Mouse (Mus musculus) heart, postnatal 10 days (tissue): ENCODE measurements around the gene Negr1. TPM values are rescaled to one million over a fixed set of nuclear protein-coding genes. Genes with fewer than 3 reads are reported as not detected.
"Not testable (repeated sequence)": the region's sequence is repeated elsewhere in the genome, so short reads cannot be mapped to it uniquely, and the experiment has no call there.

Experiments used
- DNase-seq, 2 experiments: peaks; one replicate each; pipeline ENCODE4 v3.0.0; 2021
- intact Hi-C: fragments of 180-260 bp; cut with DNase I; formaldehyde crosslinking; loops from one replicate; pipeline ENCODE4 v1.15.1; 2025
- total RNA-seq, 2 experiments: library from RNA; stranded (reverse); gene quantifications; 2 replicates each; pipeline ENCODE4 v1.2.3; 2021

The Negr1 gene
- total RNA-seq, 2 experiments from 2014 or later, result 1.9 to 3.3 TPM

GRCm38 (mm10) chr3:156980042-156980716, 418.6 kb downstream of the Negr1 start:
- intact Hi-C loops, result no loop called here
- DNase-seq, result no peak

- DNase-seq, result peak; percentile 25 to 55
- intact Hi-C loops, result no loop called here
Observed at GRCm38 (mm10) chr3:156982102-156982501, 420.5 kb downstream of the Negr1 start.

DNA sequence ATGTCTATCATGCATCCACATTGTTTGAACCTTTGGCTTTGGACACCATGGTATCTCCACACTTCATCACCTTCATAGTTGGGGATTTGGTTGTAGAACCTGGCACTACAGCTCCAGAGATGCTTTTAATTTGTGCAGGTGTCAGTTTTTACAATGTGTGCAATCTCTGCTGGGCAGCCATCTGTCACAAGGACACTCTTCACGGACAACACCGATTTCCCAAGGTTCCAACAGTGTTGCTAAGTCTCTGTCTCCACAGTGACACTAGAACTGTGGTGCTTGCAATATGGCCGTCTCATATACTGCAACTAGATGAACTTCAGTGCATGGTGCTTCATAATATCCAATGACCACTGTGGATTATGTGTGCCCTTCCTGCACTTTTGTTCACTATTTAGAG, 425.5 kb downstream of the Negr1 start:
- DNase-seq, result no peak
- intact Hi-C loops, result no loop called here

GRCm38 (mm10) chr3:156992171-156992570, 430.6 kb downstream of the Negr1 start:
- intact Hi-C loops, result no loop called here
- no peak for DNase-seq

GRCm38 (mm10) chr3:156992811-156993210, 431.2 kb downstream of the Negr1 start:
- intact Hi-C loops, result no loop called here
- peak in 1 of 2 experiments; percentile 2 for DNase-seq

- no peak for DNase-seq
- intact Hi-C loops, result no loop called here
Observed at GRCm38 (mm10) chr3:156999177-156999808, 437.7 kb downstream of the Negr1 start.

DNA sequence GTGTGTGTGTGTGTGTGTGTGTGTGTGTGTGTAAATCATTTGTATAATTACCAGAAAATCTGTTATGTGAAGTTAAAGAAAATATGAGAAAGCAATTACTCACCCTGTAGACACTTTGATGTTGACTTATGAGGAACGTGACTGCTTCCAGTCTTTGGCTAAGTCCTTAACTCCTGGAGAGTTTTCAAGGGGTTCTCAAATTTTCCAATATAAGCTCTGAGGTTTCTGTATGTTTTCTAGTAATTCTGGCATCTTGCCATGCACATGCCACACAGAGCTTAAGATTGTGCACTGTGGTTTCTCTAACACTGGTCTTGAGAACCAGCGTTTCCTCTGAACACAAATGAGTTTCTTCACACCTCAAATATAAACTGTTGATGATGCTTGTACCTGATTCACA, 460.0 kb downstream of the Negr1 start:
- intact Hi-C loops, result no loop called here
- DNase-seq, result no peak

GRCm38 (mm10) chr3:157024580-157024979, 463.0 kb downstream of the Negr1 start:
- no peak for DNase-seq
- intact Hi-C loops, result no loop called here

GRCm38 (mm10) chr3:157031513-157032142, 470.0 kb downstream of the Negr1 start:
- no peak for DNase-seq
- intact Hi-C loops, result no loop called here

GRCm38 (mm10) chr3:157036016-157036415, 474.4 kb downstream of the Negr1 start:
- intact Hi-C loops, result no loop called here
- no peak for DNase-seq

DNA sequence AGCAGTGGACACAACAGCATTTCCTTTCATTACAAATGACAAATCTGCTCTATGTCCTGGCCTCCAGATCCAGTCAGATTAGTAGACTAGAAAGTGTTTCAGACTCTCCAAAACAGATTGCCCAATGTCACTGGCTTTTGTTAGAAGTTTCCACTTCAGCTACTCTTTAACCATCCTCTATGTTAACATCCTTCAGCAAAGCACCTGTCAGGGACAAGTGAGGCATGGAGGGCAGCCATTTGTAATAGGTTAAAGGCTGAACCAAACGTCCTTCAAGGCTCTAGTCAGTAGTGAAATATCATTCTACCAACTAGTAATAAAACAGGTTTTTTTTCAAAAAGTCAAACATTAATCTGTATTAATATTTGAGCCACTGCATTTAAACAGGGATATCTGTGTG, 475.0 kb downstream of the Negr1 start:
- intact Hi-C loops, result no loop called here

DNA sequence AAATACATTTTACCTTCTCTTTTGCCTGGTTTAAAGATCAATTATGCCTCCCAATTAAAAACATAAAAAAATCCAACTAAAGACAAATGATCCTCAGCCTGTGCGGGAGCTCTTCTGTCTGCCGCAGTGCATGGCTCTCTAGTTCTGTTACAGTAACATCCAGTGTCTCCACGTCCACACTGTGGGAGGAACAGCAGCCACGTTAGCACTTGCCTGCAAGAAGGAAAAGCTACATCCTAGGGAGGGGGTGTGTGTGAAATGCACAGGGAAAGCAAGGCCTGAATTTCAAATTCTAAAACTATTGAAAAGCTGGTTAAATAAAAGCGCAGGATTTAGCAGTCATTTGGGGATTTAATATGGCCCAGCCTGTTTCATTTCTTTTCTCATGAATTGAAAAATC, 479.0 kb downstream of the Negr1 start:
- intact Hi-C loops, result no loop called here
- no peak for DNase-seq

More for the DNA sequence above, 475.0 kb downstream of the Negr1 start:
- DNase-seq, result no peak

DNA sequence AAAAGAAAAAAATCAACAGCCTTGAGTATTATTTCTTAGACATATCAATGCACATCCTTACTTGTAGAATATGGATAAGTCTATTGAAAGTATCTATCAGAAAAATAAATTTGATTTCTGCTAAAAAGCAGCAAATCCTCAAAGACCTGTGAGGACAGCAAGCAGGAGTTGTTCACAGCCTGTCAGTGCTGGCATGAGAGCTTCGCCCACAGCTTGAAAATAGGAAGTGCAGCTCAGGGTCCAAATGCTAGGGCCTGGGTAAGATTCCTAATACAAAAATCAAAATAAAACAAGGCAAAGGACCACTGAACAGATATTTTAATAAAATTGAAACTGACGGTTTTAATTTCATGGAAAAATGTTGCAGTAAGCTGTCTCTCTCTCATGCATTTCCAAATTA, 483.0 kb downstream of the Negr1 start:
- intact Hi-C loops, result no loop called here
- no peak for DNase-seq

- intact Hi-C loops, DNase-seq: not testable (repeated sequence)
Observed at GRCm38 (mm10) chr3:157064438-157064837, 502.8 kb downstream of the Negr1 start.

DNA sequence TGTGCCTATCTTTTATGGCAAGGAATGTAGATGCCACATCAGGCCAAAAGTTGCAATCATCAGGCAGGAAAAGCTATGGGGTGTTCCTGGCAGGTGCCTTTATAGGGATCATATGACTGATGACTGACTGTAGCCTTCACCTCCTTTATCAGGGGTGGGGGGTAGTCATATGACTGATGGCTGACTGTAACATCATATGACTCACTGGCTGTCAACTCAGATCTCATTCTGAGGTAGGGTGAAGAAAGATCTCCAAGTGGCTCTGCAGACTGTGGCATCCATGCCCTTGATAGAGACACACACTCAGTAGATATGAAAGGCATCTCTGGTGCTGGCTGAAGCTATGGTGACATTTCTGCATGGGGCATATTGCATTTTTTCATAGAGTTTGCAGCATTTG, 504.7 kb downstream of the Negr1 start:
- intact Hi-C loops, result no loop called here
- DNase-seq, result no peak

- intact Hi-C loops, result no loop called here
- no peak for DNase-seq
Observed at GRCm38 (mm10) chr3:157079250-157079965, 517.8 kb downstream of the Negr1 start.

GRCm38 (mm10) chr3:157079966-157080306, 518.3 kb downstream of the Negr1 start:
- no peak for DNase-seq
- intact Hi-C loops, result no loop called here

DNA sequence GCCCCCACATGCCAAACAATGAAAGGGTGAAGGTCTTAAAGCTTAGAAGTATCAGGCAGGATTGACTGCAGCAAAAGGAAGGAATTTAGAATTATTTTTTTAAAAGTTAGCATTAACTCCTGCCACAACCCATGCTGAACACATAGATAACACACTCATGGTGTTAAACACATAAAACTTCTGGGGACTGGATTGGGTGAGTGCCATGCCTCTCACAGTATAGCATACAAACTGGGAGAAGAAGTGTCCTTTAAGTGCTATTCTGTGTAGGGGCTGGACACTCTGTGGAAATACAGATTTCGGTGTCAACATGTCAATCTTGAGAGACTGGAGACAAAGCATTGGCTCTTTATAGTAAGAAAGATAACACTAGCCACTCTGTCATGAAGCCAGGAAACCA, 519.0 kb downstream of the Negr1 start:
- DNase-seq, result no peak
- intact Hi-C loops, result no loop called here

DNA sequence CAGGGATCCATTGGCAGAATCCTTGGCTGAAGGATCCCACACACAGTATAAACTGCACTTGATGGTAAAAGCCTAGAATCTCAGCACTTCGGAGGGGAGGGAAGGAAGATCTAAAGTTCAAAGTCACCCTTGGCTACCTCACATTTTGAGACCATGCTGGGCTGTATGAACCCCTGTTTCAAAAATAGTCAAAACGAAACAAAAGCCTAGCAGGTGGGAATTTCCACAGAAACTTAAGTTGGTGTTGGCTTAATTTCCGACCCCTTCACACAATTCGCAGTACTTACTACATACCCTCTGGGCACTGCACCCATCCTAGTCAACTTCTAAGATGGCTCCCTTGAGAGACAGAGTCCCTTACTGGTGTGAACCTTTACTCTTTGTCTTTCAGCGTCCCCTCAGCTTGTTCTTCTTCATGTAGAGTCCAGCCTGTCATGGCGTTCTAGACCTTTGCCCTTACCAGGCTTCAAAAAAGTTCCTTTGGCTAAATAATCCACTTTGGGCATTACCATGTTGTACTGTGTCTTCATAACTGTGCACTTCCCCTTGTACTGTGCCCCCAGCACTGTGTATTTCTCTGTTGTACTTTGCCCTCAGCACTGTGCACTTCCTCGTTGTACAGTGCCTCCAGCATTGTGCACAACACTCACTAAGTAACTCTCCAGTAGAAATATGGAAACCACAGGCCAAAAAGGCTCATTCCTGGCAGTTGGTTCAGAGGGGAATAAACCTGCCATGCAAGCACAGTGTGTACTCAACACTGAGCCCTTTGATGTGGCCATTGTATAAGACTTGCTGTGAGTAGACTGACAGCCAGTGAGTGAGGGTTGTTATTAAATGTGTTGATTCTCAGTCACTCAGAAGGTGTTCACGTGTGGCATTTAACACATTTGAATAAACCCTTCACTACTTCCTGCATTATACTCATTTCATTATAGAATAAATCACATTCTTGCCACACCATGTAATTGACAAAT, 521.5 kb downstream of the Negr1 start:
- no peak for DNase-seq
- intact Hi-C loops, result no loop called here

DNA sequence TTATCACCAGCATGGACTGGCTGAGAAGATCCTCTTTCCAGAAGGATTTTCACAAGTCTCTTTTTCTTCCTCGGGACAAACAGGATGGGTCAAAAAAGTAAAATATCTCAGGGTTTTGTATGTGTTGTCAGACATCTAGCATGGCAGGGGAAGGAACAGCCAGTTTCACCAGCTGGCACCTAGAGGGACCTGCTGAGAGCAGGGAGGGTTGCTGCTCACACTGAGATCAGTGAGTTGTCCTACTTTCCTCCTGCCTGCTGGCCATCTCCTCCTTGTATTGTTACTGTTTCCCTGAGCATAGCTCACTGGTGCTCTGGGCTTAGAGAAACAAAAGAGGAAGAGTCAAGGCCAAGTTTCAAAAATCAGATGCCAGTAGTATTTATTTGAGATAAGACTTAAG, 523.6 kb downstream of the Negr1 start:
- intact Hi-C loops, result no loop called here
- no peak for DNase-seq
